Mouse (Mus musculus): Measurements from ENCODE around the gene Stk38l.

DNA sequence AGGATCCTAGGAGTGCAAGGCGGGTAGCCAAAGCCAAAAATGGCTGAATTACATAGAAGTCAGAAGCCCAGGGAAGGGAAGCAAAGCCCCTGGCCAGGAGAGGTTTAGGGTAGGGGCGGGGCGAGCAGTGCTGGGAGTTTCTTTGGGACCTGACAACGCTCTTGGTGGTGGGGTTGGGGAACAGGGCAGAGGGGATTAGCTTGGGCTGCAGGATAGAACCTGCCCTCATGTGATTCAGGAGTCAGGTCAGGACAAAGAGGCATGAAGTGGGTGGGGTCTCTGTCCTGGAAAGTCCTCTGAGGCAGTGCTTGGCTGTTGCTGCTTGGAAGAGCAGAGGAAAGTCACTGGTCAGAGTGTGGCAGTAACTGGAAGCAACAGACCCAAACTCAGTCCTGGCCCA lies 40.9 kb upstream of the Stk38l start:
- TF ChIP-seq CTCF (IDR thresholded peaks at IDR 0.05; ENCODE audit: borderline replicate concordance, extremely low read depth, insufficient read depth, insufficient read length) (no peak), POLR2A (IDR thresholded peaks at IDR 0.05; ENCODE audit: borderline replicate concordance, extremely low read depth, insufficient read depth, insufficient read length, poor library complexity, severe bottlenecking) (no peak)

Measured in brain, embryonic 14.5 days (tissue).